Mouse (Mus musculus): ENCODE data around the gene Ciapin1.

DNA sequence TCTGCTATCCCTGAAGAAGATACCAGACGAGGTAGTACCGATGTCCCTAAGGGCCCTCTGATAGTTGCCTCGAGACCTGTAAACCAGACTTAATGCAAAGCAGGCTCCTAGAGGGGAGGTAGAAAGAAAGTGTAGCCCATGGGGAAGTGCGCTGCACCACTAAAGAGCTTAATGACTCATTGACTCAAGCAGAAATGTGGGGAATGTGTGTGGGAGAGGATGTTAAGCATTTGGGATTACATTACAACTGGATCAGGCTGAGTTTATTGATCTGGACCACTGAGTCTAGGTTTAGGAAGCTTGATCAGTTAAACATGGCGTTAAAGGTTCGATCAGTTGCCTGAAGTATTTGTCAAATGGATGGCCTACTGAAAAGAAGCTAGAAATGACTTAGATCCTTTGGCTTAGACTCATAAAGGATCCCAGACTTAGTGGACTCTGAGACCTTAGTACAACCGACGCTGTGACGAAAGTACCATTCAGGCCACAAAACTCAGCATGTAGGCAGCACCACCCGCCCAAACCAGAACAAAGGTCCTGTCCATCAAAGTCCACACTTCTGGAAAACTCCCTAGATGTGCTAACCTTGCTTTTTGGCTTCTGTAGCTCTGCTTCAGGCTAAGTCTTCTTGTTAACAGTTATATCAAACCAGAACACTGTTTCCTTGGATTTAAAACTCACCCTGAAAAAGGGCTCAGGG lies 48.8 kb downstream of the Ciapin1 start:
- TF ChIP-seq CTCF (IDR thresholded peaks at IDR 0.05; ENCODE audit: low read depth) (no peak), EP300 (IDR thresholded peaks at IDR 0.05; ENCODE audit: low read depth) (no peak)
